Mouse (Mus musculus): ENCODE results near the gene Hdlbp. TPM values are rescaled to one million over a fixed set of nuclear protein-coding genes. Genes with fewer than 3 reads are reported as not detected.

Hdlbp gene
- total RNA-seq, 4 experiments from 2014 or later, result 148 to 174 (median 161) TPM

- no peak for DNase-seq (ENCODE audit: low spot score in 2 of 2)
These were observed 32.8 kb downstream of the Hdlbp start for GRCm38 (mm10) chr1:93445822-93446162.

- DNase-seq (ENCODE audit: low spot score in 2 of 2), result peak; percentile 27 to 39
These were observed 33.3 kb downstream of the Hdlbp start for GRCm38 (mm10) chr1:93445111-93445821.

DNA sequence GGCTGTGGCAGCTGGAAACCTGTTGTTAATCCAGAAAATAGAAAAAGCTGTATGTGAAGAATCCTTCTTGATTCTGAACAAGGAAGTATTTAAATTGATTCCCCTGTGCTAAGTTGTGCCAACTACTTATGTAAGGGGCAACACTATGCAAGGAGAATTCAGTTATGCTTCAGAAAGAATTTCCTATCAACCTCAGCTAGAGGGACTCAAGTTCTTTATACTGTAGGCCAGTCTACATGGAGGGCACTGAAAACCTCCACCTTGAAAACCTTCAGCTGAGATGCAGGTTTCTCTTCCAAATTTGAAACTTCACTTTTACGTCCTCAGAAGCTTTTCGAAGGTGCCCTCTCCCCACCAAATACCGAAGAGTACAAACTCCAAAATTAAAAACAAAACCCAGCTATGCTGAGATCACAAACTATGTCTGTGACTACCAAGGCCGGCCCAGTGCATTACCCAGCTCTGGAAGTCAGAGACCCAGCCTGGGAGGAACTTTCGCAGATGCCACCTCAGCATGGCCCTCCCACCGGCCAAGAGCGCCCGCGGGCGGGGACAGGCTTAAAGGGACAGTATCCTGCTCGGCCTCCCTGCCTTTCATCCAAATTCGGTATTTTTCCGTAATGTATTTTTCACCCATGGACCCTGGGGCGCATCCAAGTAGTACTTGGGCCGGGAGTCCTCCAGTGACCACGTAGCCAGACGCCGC, 34.1 kb downstream of the Hdlbp start:
- DNase-seq (ENCODE audit: low spot score in 2 of 2), result peak in 1 of 2 experiments; percentile 33

DNA sequence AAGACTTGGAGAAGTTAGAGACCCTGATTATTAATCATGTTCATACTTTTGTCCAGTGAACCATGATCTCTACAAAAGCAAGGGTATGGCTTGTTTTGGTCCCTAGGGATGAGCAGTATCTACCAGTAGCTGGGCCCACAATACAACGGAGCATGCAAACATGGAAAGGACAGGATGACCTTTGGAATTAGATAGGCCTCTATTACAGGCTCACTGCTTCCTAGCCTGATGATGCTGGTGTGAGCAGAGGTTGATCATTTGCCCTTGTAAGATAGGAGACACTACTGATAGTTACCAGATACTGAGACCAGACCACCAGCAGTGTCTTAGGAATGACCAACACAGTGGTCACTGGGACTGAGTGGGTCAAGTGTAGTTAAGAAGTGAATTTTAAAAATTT, 39.3 kb downstream of the Hdlbp start:
- no peak for DNase-seq (ENCODE audit: low spot score in 2 of 2)

DNA sequence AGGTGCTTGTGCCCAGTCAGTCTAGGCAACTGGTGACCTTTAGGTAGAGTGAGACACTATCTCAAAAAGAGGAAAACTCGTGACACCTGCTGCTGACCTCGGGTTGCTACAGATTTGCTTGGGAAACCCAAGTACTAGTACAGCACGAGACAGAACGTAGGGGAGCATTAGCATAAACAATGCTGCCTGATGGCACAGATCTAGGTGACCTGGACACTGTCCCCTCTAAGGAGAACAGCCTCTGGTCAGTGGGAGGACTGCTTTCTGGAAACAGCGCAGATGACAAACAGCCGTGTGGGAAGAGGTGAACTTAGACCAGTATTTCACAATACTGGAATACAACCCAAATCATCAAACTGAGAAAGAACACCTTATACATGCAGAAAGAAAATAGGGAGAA, 46.5 kb downstream of the Hdlbp start:
- DNase-seq (ENCODE audit: low spot score in 2 of 2), result no peak

DNA sequence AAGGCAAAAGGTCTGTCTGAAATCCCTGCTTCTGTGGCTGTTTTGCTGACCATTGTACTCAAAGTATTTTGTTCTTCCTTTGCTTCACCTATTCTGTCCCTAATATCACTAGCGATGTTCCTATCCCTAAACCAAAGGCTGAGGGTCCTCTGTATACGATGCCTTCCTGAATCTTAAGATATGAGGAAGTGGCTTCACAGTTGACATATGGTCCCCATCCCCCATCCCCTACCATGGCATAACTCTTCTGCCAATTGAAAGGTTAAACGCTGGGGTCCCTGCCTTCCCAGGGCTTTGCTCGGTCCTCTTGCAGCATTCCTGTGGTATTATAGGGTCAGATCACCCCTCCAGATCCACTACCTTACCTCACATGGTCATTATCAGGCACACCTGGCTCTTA, 75.2 kb downstream of the Hdlbp start:
- no peak for DNase-seq (ENCODE audit: low spot score in 2 of 2)

- DNase-seq (ENCODE audit: low spot score in 2 of 2), result no peak
These were observed 77.2 kb downstream of the Hdlbp start for GRCm38 (mm10) chr1:93401191-93402052.

DNA sequence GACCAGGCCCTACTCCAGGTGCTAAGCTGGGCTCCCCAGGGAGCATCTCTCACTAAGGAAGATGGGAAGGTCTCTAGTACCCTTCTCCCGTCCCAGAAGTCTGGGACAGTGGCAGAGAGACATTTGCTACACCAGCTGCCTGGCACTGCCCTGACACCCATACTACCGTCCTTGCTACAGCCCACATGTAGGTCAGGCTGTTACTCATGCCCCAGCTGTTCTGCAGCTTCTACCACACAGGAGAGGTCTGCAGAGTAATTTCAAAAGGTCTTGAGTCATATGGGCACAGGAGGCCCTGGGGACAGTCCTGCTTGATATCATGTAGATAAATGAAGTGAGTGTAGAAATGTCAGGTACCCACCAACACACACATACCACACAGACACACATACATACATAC, 89.7 kb downstream of the Hdlbp start:
- no peak for DNase-seq (ENCODE audit: low spot score in 2 of 2)

- no peak for DNase-seq (ENCODE audit: low spot score in 2 of 2)
These were observed 91.4 kb downstream of the Hdlbp start for GRCm38 (mm10) chr1:93387198-93387597.

DNA sequence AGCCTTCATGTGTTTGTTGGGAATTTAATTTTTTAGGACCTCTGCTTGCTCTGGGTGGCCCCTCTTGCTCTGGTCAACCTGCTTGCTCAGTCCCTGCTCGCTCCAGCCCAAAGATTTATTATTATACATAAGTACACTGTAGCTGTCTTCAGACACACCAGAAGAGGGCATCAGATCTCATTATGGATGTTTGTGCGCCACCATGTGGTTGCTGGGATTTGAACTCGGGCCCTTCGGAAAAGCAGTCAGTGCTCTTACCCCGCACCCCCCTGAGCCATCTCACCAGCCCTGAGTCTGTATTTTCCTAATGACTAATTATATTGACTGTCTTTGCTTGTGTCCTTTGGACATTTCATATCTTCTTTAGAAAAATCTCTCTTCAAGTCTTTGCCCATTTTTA, 99.5 kb downstream of the Hdlbp start:
- no peak for DNase-seq (ENCODE audit: low spot score in 2 of 2)

- no peak for DNase-seq (ENCODE audit: low spot score in 2 of 2)
These were observed 101.3 kb downstream of the Hdlbp start for GRCm38 (mm10) chr1:93377307-93377706.

- DNase-seq (ENCODE audit: low spot score in 2 of 2), result no peak
These were observed 105.0 kb downstream of the Hdlbp start, which contains the start of gene Ano7 for GRCm38 (mm10) chr1:93373665-93374064. TSS of gene Ano7 (plus strand) at chr1:93373930.

DNA sequence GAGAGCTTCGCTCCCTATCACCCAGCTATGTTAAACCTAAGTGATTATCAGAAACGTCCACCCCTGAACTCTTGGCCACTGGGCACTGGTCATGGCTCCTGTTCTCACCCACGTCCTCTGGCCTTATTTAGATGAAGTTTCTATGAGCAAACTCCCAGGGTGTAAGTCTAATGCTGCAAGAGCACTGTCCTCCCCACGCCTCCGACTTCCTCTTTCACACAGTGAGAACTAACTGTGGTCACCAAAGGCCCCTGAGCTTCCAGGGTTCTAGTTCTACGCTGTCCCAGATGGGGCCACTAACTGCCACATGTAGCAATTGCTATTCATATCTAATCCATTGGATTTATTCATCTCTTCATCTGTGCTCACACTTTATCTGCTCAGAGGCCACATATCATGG, 113.0 kb downstream of the Hdlbp start:
- DNase-seq (ENCODE audit: low spot score in 2 of 2), result no peak

DNA sequence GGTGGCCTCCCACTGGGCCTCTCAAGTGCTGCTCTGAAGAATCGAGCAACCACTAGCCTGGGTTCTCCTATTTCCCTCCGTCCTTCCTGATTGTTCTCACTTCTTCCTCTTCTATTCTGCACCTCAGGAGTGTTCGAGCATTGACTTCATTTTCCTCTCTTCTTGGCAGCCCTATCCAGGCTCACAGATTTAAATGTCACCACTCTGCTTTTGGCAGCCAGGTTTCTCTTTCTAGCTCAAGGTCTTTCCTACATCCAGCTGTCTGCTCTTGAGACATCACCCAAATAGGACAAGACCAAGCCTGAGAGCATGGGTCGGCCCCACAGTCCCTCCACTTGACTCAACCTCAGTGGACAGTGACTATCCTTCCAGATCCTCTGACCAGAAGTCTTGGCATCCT, 116.0 kb downstream of the Hdlbp start:
- no peak for DNase-seq (ENCODE audit: low spot score in 2 of 2)

Other genes starting within 250 kb of the Hdlbp start
- 10 to 100 TPM in 1 of 4 experiments, 1 to 10 TPM in 3; 7.4 to 11.0 (median 9.1) TPM for gene Sned1, start 243.0 kb downstream of the Hdlbp start, total RNA-seq (2022)
- 10 to 100 TPM; 19.3 to 20.3 (median 20.0) TPM for gene Mterf4, start 172.9 kb downstream of the Hdlbp start, total RNA-seq (2022)
- gene Ppp1r7, start 136.0 kb downstream of the Hdlbp start, total RNA-seq (2022), result 100 to 1,000 TPM in 2 of 4 experiments, 10 to 100 TPM in 2; 85.0 to 107 (median 96.8) TPM
- 10 to 100 TPM in 1 of 4 experiments, 1 to 10 TPM in 3; 5.8 to 13.6 (median 6.3) TPM for gene Pask, start 135.3 kb downstream of the Hdlbp start, total RNA-seq (2022)
- under 1 TPM; 0.18 to 0.74 (median 0.51) TPM for gene Ano7, start 104.9 kb downstream of the Hdlbp start, total RNA-seq (2022)
- gene Farp2, start 33.3 kb upstream of the Hdlbp start, total RNA-seq (2022), result 10 to 100 TPM; 12.2 to 13.9 (median 12.8) TPM
- gene Stk25, start 179.8 kb upstream of the Hdlbp start, total RNA-seq (2022), result 100 to 1,000 TPM; 350 to 369 (median 358) TPM
- gene Bok, start 206.8 kb upstream of the Hdlbp start, total RNA-seq (2022), result 10 to 100 TPM; 26.6 to 35.9 (median 30.8) TPM

Data from left cerebral cortex, adult 8-10 months (tissue).